Mouse (Mus musculus) gastrocnemius, postnatal 36 days (tissue): ENCODE measurements at regions not wholly inside any gene's neighbourhood (a gene's known extent, or its start where the extent isn't known, plus 50 kb on each side); places are given as distances from the start of the nearest gene placed in this dataset.

Experiments
- DNase-seq, 2 experiments: peaks; one replicate each; pipeline ENCODE4 v3.0.0; 2022
- intact Hi-C: fragments of 180-260 bp; cut with DNase I; formaldehyde crosslinking; loops from one replicate; pipeline ENCODE4 v1.15.1; 2025

DNA sequence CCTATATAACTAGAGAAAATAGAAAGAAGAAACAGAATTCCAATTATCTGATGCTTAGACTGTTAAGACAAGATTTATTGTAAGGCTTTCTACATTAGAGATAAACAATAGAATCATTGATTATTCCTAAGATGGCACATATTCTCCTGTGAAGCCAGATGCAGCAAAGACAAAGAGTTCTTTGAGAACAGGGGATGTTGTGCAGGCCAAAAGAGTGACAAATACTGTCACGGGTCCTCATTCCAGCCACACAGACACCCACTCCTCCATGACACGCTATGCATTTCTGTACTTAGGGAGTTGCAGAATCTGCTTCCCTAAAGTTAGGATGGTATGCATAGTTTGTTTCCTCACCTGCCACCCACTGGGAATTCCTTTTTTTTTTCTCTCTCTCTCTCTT is 245.2 kb downstream of the Sv2b start:
- intact Hi-C loops = no loop called here
- DNase-seq = no peak

DNA sequence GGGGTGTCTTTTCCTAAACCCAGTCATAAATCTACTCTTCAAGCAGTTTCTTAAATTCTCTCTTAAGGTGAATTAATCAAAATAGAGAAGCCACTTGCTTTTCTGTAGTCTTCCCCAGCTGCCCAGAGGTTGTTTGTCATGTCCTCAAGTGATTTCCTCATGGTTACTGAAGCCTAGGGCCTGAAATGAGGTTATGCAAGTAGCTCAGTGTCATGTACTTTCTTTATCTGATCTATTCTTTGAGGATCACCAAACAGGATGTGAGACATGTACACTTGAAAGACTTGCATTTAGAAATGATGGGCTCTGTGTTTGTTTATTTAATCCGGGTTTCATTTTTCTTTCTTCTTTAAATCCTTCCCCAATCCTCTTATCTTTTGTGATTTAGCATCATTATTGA is 258.8 kb downstream of the Sv2b start:
- intact Hi-C loops = no loop called here
- DNase-seq = no peak

DNA sequence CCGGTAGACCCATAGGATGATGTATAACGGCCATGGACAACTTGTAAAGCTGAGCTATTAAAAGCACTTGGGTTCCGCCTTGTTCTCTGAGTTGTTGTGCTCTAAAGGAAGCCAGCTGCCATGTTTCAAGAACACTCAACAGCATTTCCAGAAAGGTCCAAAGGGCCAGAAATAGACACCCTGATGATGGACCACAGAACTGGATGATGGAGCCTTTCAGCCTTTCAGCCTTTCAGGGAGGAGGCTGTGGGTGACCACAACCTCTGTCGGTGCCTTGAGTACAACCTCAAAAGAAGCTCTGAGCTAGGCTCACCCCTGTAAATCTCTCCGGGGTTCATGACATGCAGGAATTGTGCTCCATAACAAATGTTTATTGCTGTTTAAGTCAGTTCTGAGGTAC is 259.3 kb downstream of the Sv2b start:
- no peak for DNase-seq
- intact Hi-C loops = no loop called here

DNA sequence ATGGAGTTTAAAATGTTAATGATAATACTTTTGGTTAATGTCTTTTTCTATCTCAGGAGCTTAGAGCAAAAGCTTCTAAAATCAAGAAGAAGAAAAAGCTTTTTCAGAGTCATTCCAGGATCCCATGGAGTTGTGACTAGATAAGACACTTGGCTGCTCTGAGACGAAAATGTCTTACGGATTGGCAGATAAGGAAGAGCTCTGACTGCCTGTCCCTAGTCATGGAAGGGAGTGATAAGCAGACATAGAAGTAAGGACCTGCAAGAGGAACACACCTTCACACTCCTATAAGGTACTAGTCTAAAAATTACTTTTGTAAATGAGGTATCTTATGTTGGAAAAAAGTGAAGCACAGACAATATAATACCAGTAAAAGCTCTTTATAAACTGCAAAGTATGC is 260.2 kb downstream of the Sv2b start:
- intact Hi-C loops = no loop called here
- no peak for DNase-seq

DNA sequence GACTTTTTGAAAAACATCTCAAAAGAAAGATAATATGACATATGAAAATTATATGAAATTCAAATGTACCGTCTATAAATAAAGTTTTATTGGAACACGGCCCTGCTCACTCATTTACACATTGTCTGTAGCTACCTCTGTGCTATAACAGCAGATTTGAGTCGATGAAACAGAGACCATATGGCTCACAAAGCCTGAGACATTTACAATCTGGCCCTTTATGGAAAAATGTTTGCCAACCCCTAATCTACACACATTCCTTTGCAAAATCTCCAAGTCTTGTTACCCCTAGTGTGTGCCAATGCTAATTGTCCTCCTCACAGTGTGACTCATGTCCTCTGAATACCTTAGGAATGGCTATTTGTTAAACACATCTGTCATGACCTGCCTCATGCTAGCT is 261.2 kb downstream of the Sv2b start:
- no peak for DNase-seq
- intact Hi-C loops = no loop called here

DNA sequence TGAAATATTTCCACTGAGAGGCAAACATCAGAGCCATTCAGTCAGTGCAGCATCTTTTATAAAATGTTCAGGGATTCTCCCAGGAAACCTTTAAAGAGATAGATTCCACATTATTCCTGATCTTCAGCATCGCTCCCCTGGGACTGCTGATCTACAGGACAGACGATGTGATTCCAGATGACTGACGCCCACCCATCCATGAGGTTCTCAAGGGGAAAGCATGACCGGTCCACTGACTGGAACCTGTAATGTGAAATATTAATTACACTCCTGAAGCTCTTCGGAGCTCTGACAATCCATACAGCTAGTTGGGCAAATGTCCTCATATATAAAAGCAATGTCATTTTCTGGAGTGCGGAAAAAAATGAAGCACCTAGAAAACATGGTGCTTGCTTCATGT is 268.2 kb downstream of the Sv2b start:
- intact Hi-C loops = no loop called here
- DNase-seq = no peak

DNA sequence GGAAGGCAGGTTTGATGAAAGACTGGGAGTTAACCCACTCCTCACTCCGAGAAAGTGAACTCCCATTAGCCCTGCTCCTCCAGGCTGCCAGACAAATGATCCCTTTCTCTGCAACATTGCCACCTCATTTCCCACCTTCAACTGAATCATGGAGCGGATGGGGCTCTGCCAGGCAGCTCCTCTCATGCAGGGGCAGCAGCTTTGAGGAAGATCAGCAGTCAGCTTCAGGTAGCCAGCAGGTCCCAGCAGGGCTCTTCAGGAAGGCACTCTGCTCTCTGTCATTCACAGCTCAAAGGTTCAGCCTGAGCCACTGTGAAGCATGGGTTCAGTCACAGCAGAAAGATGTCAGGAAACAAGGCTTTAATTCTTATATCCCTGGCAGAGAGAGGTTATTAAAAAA is 282.9 kb downstream of the Sv2b start:
- intact Hi-C loops = no loop called here
- DNase-seq = no peak

DNA sequence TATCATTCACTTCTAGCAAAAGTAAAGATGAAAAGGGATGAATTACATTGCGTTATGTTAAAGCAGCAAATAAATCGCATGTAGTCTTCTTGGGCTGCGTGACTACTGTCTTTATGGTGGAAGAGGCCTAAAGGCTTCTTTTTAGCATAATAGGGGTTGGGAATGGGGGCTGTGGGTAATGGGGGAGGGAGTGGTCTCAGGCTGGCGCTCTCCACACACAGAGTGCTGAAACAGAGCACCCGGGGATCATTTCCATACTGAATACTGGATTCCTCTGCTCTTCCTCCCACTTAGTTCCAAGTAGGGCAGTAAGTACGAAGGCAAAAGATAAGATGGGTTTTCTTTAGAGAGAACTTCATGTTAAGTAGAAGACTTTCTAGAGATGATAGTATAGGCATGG is 287.1 kb downstream of the Sv2b start:
- no peak for DNase-seq
- intact Hi-C loops = no loop called here

DNA sequence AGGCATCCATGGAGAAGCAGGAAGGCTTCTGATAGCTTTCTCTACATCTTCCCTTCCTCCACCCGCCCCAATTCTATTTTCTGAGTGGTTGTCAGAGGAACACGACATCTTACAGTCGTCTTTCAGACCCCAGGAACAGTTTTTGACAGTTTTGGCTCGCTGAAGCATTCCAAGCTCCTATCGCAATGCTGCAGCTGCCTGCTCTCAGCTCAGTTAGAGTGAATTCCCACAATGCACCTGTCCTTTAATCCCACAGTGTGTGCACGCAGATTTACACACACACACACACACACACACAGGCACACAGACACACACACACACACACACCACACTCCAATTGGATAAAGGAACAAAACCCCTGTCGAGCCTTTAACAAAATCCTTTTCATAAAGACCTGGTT is 290.4 kb downstream of the Sv2b start:
- DNase-seq = no peak
- intact Hi-C loops = no loop called here

DNA sequence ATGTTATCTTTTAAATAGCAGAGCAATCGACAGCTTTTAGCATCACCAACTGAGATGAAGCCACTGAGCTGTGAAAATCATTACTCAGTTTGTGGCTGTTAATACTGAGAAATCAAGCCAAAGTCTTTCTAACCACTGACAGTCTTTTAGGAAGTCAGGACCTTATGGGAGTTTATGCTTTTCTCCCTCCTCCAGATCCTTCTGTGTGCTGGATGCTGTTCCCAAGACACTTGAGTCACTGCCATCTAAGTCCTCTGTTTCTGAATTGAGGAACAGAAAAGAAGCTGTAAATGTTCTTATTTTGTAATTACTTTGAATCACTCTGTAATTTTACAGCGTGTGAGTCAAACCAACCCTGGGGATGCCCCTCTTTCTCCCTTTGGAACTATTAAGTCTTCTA is 300.6 kb downstream of the Sv2b start:
- no peak for DNase-seq
- intact Hi-C loops = no loop called here

DNA sequence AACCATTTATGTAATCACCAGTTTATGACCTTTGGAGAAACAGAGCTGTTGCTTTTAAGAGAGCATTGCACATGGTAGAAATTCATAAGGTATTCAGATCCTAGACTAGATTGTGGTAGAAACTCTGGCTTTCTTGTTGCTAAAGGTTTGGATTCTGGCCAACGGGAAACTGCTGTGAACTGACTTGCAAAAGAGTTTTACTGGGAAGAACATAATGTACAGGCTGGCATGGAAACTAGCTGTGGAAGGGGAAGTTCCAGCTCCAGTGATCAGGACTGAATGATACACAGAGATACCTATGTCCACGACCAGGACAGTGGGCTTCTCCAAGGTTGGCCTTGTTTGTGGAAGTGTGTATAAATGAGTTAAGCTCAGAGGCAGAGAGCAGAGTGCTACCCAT is 318.9 kb downstream of the Sv2b start:
- intact Hi-C loops = no loop called here
- no peak for DNase-seq

DNA sequence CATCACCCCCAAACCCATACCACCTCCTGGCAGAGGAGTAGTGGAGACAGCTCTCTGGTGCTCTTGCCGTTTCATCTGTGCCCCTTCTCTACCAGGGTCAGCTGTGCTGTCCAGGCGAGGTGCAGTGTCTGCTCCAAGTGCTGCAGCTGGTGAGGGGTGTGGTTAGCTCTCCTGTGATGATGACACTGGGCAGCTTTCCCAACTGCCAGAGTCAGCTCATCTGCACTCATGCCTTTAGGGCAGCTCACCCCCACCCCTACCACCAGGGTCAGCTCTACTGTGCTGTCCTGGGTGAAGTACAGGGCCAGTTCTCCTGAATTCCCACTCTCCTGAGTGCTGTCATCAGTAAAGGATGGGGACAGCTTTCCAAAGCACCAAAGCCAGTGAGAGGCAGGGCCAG is 329.6 kb downstream of the Sv2b start:
- intact Hi-C loops = no loop called here
- DNase-seq = no peak

DNA sequence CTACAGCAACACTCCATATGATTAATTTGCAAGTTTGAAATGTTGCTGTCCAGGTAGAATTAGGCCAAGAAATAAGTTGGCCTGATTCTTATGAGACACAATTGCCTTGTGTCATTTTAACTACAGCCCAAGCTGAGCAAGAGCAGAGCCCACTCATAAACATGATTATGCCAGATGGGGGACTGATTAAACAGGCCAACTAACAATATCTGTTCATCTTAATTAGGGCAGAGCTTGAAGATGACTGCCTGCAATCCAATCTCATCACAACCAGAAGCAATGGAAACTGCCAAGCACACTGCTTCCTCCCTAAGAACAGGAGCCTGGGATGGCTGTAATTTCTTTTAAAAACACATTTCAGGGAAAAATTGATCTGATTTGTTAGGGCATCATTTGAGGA is 333.1 kb downstream of the Sv2b start:
- intact Hi-C loops = no loop called here
- DNase-seq = no peak

DNA sequence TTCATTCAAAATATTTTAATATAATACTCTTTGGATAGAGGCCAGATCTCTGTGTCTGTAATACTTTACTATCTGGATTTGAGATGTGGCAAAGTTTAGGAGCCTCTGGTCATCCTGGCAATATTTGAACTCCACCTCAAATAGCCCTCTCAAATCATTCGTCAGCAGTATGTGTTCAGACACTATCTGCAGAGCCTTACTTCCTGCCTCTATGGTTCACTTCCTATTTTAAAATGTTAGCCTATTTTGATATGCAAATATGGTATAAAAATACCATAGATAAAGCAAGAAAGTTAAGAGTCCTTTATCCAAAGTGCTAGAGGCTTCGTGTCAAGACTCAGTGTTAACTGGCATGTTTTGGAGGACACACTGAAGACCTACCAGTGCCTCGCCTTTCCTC is 334.6 kb downstream of the Sv2b start:
- no peak for DNase-seq
- intact Hi-C loops = no loop called here

DNA sequence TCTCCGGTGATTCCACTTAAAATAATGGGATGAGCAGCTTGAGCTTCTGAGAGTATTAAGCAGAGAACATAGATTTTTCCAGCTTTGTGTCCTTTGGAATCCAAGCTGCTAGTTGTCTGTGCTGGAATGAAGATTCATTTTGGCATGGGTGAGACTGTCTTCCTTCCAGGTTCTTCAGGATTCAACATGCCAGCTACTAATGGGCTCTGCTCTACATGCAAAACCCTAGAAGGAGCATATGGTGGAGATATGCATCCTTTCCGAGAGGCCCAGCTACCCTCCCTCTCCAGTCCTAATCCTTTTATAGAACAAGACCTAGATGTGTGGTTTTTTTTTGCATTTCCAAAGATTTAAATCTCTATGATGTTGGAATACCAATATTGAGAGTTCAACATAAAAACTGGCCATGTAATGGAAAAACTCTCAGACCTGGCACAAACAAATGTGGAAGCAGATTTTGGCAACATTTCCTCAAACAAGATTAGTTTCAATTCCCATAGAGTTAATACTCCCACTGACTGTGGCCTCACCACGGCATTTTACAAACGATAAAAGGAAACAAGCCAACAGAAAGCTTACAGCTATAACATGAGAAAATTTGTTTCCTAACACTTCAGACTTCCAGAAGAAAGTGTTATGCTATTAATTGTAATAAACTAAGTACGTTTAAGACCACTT is 364.5 kb downstream of the Sv2b start:
- intact Hi-C loops = no loop called here
- DNase-seq = no peak

DNA sequence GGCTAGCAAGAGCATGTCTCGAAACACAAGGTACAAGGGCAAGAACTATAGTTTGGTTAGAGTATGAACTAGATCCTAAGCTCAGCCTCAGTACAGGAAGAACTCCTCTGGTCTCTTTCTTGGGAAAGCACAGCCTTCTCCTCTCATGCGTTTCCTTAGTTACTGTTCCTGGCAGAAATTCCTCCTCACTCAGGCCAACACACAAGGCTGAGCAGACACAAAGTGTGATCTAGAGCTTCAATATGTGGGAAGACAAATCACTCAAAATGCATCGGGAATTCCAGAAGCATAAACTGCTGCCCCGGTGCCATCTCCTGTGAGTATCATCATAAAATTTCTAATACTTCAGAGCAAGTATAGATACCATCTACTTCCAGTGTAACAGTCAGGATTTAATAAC is 366.1 kb downstream of the Sv2b start:
- intact Hi-C loops = no loop called here
- DNase-seq = no peak

DNA sequence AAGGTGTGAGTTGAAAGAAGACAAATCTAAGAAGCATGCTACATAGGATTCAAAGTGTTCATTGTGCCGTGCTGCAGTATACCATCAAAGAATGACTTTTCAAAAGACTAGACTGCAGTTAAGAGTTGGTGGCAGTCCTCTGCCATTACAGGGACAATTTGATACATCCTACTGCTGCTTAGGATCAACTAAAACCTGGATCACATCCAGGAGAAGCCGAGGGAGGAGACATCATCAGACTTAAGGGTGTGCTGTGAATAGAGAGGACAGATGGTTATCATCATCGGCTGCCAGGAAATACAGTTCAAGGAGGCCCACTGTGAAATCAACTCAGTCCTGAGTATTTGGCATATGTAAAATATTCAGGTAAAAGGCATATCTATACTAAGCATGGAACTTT is 366.9 kb downstream of the Sv2b start:
- no peak for DNase-seq
- intact Hi-C loops = no loop called here

DNA sequence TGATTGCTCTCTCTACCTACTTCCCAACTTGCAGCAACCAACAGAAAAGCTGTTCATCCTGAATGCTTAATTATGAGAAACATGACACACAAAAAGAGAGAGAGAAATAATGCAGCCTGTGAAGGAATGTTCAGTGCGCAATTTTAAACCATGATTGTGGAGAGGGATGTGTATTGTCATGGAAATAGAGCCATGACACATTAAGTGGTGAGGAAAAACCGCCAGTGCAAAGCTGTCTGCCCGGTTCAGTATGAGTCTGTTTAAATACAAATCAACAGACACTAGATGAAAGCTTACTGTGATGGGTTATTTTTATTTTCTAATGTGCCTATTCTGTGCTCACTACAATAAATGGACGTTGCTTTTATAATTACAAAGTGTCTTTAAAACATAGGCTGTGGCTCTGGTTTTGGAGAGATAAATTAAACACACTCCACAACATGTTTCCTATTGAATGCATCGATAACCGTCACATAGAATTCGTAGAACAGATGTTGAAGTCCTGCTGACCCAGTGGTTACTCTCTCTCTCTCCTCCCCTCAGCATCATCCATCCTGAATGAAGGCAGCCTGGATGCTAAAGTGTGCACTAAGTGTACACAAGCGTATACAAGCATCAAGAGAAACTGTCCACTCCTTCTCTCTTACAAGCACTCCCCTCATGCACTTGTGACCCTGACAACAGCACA is 374.7 kb upstream of the Slco3a1 start:
- intact Hi-C loops = no loop called here
- DNase-seq = no peak

DNA sequence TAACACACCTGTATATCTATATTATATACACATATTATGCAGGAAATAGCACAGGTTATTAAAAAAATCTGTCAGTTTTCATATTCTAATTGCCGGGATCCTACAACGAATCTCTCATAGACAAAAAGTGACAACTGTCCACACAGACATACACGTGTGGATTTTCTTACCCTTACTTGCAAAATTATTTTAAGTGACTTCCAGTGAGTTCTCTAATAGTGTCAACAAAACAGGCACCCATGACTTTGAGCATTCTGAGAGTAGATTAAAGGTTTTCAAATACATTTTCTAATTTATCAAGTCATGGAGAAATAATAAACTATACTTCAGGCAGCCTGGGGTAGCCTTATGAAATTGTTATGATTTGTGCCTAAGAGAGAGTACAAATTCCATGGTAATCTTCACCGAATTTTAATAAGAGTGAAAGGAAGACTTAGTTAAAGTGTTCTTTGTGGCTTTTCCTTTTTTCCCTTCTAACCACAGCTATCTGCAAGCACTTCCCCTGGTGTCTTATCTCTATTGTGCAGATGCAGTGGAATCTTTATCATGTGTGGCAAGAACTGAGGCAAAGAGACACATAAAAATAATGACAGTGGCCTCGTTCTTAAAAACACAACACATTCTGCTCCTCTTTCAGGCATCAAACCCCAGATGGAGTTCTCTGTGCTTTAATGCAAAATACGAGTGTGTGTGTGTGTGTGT is 373.8 kb upstream of the Slco3a1 start:
- no peak for DNase-seq
- intact Hi-C loops = no loop called here

DNA sequence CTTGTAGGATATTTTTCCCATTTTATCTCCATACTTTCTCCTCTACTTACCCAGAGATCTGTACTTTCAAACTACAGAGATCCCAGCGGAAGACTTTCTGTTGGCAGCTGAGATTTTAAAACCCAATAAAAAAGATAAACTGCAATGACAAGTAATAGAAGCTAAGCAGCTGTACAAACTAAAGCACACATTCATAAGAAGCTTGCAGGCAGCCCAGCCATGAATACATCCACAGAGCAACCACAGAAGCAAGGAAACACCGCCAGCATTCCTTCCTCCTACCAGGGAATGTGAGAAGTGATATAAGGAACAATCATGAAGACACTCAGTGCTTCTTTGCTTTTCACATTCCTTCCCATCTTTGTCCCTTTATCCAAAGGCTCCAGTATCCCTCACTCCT is 372.1 kb upstream of the Slco3a1 start:
- DNase-seq = no peak
- intact Hi-C loops = no loop called here

DNA sequence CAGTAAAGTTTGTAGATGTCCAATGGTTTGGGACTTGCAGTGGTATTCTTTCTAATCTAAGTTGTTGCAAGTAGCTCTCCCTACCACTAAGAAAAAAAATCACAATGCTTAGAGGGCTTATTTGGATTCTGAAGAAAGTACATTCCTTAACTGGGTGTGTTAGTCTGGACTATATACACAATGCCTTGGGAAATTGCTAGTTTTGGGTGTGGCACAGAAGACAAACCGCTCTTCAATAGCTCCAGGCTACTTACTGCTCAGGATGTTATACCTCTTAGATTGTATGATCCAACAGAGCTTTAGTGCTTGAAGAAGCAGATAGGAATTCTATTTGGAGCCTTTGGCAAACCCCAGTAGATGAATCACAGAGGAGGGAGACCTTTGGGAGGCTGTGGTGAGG is 369.6 kb upstream of the Slco3a1 start:
- no peak for DNase-seq
- intact Hi-C loops = no loop called here

DNA sequence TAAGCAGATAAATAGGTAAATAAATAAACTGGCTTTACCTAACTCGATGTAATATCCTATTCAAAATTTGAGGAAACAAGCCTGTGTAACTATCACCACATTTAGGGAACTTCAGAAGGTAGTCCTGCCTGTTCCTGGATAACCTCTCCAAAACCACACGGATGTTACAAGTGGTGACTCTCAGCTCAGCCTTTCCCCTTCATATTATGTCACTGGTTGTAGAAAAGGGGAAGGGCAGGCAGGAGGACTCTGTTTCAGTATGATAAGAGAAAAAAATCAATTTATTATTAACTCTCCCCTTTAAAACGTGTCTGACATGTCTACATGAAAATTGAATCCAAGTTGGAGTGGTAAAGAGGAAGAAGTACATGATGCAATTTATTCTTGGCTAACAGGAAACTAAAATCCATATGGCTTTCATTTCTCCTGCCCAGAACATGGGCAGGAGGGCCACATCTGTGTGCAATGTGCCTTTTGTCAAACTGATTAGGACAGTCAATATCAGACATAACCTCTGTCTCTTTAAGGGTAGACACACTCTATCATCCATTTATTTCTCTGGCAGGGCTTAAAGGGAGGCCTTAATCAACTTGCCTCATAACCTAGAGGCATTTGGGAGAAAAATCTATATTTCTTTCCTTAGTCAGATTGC is 353.9 kb upstream of the Slco3a1 start:
- no peak for DNase-seq

More for the DNA sequence above, 353.9 kb upstream of the Slco3a1 start:
- intact Hi-C loops = no loop called here
